Mouse (Mus musculus): Measurements from ENCODE around the gene Cldn10. TPM values are rescaled to one million over a fixed set of nuclear protein-coding genes. Genes with fewer than 3 reads are reported as not detected.

Gene Cldn10
- polyA plus RNA-seq, 1 experiment from 2014 or later: 59.2 TPM

DNA sequence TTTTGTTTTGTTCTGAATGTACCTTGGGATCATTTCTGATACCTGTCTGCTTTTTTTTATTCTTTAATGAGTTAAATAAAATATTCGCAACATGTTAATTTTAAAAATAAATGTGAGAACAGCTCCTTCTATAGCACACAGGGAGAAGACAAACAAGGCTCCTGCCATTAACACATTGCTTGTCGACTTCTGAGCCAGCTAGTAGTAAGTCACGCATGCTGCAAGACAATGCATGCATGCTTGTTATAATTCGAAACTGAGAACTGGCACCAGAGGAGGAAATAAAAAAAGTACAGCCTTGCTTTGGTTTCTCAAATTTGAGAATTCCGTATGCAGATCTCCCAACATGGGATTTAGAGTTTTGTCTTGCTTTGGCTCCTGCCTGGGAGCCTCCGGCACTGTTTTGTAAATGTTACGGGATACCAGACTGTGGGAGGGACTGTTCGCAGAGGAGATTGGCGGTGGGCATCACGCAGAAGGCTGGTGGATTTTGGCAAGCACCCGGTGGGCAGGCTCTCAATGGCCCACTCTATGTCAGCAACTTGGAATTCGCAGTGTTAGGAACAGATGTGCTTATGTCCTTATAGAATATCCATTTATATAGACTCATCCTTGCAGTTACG lies 80.5 kb downstream of the Cldn10 start:
- no peak overlapping the region for H3K27ac ChIP-seq (ENCODE audit: low read length)
- no peak for DNase-seq (ENCODE audit: low spot score)
- no peak overlapping the region for H3K4me3 ChIP-seq (ENCODE audit: low read depth, low read length)
- H3K9me3 ChIP-seq (ENCODE audit: low read length): no peaks in the 10 kb centered on the region
- no peak for ATAC-seq
- H3K4me2 ChIP-seq (replicated peaks; ENCODE audit: low read depth, low read length): no peak overlapping the region
- no peaks in the 10 kb centered on the region for H3K4me1 ChIP-seq (ENCODE audit: insufficient read depth, low read depth, low read length)
- H3K27me3 ChIP-seq (replicated peaks; ENCODE audit: insufficient read depth, low read length): no peaks in the 10 kb centered on the region
- TF ChIP-seq EP300 (IDR thresholded peaks at IDR 0.05) (no peak), CTCF (IDR thresholded peaks at IDR 0.05) (no peak)
- H3K36me3 ChIP-seq (ENCODE audit: insufficient read depth, low read length): no peaks in the 10 kb centered on the region
- 83% methylated on average over 13 of the region's 13 CpGs for WGBS
- H3K9ac ChIP-seq (replicated peaks; ENCODE audit: low read depth): no peak overlapping the region

DNA sequence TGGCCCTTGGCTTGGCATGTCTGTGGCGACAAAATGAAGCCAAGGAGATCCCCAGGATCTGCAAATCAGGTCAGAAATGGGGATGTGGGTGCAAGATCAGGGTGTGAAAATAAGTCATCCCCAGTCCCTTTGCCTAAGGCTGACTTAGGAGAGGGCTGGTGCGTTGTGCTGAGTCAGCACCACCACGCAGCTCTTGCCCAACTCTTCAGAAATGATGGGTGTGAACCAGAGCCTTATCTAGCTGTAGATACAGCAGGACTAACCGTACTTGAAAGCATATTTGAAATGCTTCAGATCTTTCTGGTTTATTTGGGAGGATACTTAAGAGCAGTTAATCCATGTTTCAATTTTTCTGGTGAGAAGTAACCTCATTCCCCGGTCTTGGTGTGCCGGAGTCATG lies 82.0 kb downstream of the Cldn10 start:
- ATAC-seq (peak; percentile 80), DNase-seq (ENCODE audit: low spot score) (no peak)
- no peak overlapping the region for H3K9ac ChIP-seq (replicated peaks; ENCODE audit: low read depth)
- TF ChIP-seq CTCF (IDR thresholded peaks at IDR 0.05): no peak
- peak; percentile 35; the same call in 1 of the 2 replicates for TF ChIP-seq EP300 (IDR thresholded peaks at IDR 0.05)
- H3K4me3 ChIP-seq (ENCODE audit: low read depth, low read length): no peak overlapping the region
- H3K9me3 ChIP-seq (ENCODE audit: low read length): no peaks in the 10 kb centered on the region
- WGBS: 52% methylated on average over 6 of the region's 6 CpGs
- no peak overlapping the region for H3K27ac ChIP-seq (ENCODE audit: low read length)
- 0 out of 2 replicates have a peak, but pooled peaks cover 3% of the 10 kb centered on the region for H3K36me3 ChIP-seq (ENCODE audit: insufficient read depth, low read length)
- H3K27me3 ChIP-seq (replicated peaks; ENCODE audit: insufficient read depth, low read length): no peaks in the 10 kb centered on the region
- H3K4me1 ChIP-seq (ENCODE audit: insufficient read depth, low read depth, low read length): peaks cover 3% of the 10 kb centered on the region; the same call in 1 of the 2 replicates
- H3K4me2 ChIP-seq (replicated peaks; ENCODE audit: low read depth, low read length): no peak overlapping the region

DNA sequence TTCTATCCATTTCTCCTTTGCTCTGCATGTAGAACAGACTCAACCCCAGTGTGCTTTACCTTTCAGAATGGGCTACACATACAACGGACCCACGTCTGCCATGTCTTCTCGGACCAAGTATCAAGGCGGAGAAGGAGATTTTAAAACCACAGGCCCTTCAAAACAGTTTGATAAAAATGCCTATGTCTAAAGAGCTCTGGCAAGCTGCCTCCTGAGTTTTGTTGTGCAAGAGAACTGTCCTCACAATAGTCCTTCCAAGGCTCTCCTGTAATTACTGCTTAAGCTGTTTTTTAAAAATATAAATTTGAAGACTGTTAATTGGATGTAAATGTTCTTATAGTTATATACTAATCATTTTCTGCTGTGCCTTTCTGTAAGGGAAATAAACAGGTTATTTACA lies 86.4 kb downstream of the Cldn10 start:
- H3K4me1 ChIP-seq (ENCODE audit: insufficient read depth, low read depth, low read length): peaks cover 13% of the 10 kb centered on the region; the same call in 1 of the 2 replicates
- no peak for TF ChIP-seq CTCF (IDR thresholded peaks at IDR 0.05)
- no peak for TF ChIP-seq EP300 (IDR thresholded peaks at IDR 0.05)
- no peaks in the 10 kb centered on the region for H3K27me3 ChIP-seq (replicated peaks; ENCODE audit: insufficient read depth, low read length)
- no peaks in the 10 kb centered on the region for H3K9me3 ChIP-seq (ENCODE audit: low read length)
- H3K27ac ChIP-seq (ENCODE audit: low read length): no peak overlapping the region
- peak; percentile 73 for DNase-seq (ENCODE audit: low spot score)
- ATAC-seq: no peak
- H3K9ac ChIP-seq (replicated peaks; ENCODE audit: low read depth): no peak overlapping the region
- no peak overlapping the region for H3K4me2 ChIP-seq (replicated peaks; ENCODE audit: low read depth, low read length)
- no peak overlapping the region for H3K4me3 ChIP-seq (ENCODE audit: low read depth, low read length)
- 67% methylated on average over 4 of the region's 4 CpGs for WGBS
- H3K36me3 ChIP-seq (ENCODE audit: insufficient read depth, low read length): 0 out of 2 replicates have a peak, but pooled peaks cover 3% of the 10 kb centered on the region

DNA sequence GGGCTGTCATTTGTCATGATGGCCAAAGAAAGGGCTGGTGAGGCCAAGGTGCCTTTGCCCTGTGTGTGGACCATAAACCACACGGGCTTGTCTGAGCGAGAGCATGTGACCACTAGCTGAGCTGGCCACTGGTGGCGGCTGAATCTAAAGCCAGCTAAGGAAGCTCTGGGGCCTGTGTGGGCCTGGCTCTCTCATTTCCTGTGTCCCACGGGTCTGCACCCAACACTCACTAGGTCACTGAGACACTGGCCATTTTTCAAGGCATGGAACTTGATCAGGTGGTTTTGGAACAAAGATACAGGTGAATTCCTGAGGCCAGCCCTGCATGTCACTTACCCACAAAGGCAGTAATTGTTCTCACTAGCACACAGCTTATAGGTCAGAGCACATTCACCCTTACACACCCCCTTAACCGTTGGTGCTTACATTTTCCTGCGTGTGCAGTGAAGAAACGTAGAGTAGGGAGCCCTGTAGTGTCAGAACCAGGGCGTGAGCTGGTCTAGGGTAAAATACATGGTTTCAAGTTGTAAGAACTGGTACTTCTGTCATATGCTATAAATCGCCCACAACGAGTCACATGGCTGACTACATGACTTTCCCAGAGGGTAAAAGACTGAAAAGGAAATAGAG lies 87.2 kb downstream of the Cldn10 start:
- no peak overlapping the region for H3K4me3 ChIP-seq (ENCODE audit: low read depth, low read length)
- 57% methylated on average over 10 of the region's 10 CpGs for WGBS
- no peak overlapping the region for H3K9ac ChIP-seq (replicated peaks; ENCODE audit: low read depth)
- H3K27me3 ChIP-seq (replicated peaks; ENCODE audit: insufficient read depth, low read length): no peaks in the 10 kb centered on the region
- H3K9me3 ChIP-seq (ENCODE audit: low read length): no peaks in the 10 kb centered on the region
- H3K27ac ChIP-seq (ENCODE audit: low read length): no peak overlapping the region
- H3K4me1 ChIP-seq (ENCODE audit: insufficient read depth, low read depth, low read length): peaks cover 13% of the 10 kb centered on the region; the same call in 1 of the 2 replicates
- TF ChIP-seq EP300 (IDR thresholded peaks at IDR 0.05) (no peak), CTCF (IDR thresholded peaks at IDR 0.05) (no peak)
- ATAC-seq: no peak
- no peak for DNase-seq (ENCODE audit: low spot score)
- H3K36me3 ChIP-seq (ENCODE audit: insufficient read depth, low read length): 0 out of 2 replicates have a peak, but pooled peaks cover 3% of the 10 kb centered on the region
- no peak overlapping the region for H3K4me2 ChIP-seq (replicated peaks; ENCODE audit: low read depth, low read length)

DNA sequence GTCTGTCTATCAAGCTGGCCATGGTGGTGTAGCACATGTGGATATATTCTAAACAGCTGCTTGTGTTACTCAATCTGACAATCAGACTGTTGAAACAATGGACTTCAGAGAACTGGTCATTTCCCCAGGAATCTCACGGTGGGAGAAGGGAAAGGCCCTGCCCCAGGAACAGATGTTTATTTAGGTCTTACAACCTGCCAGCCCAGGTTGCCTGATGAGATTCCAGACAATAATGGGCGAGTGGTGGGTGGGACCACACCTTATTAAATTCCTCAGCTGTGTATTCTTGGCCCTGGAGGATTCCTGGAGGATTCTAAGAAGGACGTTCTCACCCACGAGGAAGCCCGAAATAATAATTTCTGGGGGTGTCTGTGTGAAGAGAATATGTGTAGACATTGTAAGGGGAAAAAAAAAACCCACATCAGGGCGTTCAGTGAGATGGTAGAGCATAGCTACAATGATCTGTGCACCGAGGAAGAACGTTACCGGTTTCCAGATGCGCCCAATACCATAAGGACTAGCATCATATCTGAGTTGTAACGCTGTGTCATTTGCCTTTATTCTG lies 90.7 kb downstream of the Cldn10 start:
- no peak overlapping the region for H3K9ac ChIP-seq (replicated peaks; ENCODE audit: low read depth)
- H3K4me1 ChIP-seq (ENCODE audit: insufficient read depth, low read depth, low read length): peaks cover 13% of the 10 kb centered on the region; the same call in 1 of the 2 replicates
- ATAC-seq: no peak; the same call in 1 of the 2 replicates
- no peaks in the 10 kb centered on the region for H3K27me3 ChIP-seq (replicated peaks; ENCODE audit: insufficient read depth, low read length)
- no peak for DNase-seq (ENCODE audit: low spot score)
- H3K4me3 ChIP-seq (ENCODE audit: low read depth, low read length): no peak overlapping the region
- 62% methylated on average over 11 of the region's 11 CpGs for WGBS
- no peak overlapping the region for H3K4me2 ChIP-seq (replicated peaks; ENCODE audit: low read depth, low read length)
- TF ChIP-seq EP300 (IDR thresholded peaks at IDR 0.05) (no peak), CTCF (IDR thresholded peaks at IDR 0.05) (no peak)
- no peaks in the 10 kb centered on the region for H3K9me3 ChIP-seq (ENCODE audit: low read length)
- 0 out of 2 replicates have a peak, but pooled peaks cover 3% of the 10 kb centered on the region for H3K36me3 ChIP-seq (ENCODE audit: insufficient read depth, low read length)
- H3K27ac ChIP-seq (ENCODE audit: low read length): no peak overlapping the region

DNA sequence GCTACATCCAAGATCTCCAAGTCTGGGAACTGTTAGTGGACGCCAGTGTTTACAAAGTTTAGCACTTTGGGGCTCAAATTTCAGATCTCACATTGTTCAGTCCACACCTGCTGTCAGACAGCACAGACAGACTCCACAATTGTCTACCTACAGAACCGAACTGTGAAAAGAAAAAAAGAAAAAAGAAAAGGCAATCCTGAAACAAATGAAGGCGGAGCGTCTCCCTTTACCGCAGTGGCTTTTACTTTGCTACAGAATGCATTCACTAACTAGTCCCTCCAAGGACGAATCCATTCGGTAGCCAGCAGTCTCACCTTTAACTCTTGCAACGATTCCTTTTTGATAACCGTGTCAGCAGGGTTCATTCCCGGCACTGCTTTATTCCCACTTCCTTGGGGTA lies 93.0 kb downstream of the Cldn10 start:
- no peak for TF ChIP-seq CTCF (IDR thresholded peaks at IDR 0.05)
- TF ChIP-seq EP300 (IDR thresholded peaks at IDR 0.05): no peak
- H3K4me3 ChIP-seq (ENCODE audit: low read depth, low read length): no peak overlapping the region
- 75% methylated on average over 10 of the region's 10 CpGs for WGBS
- H3K9me3 ChIP-seq (ENCODE audit: low read length): no peaks in the 10 kb centered on the region
- no peak for ATAC-seq
- peaks cover 7% of the 10 kb centered on the region; the same call in 1 of the 2 replicates for H3K4me1 ChIP-seq (ENCODE audit: insufficient read depth, low read depth, low read length)
- H3K9ac ChIP-seq (replicated peaks; ENCODE audit: low read depth): no peak overlapping the region
- DNase-seq (ENCODE audit: low spot score): no peak
- H3K4me2 ChIP-seq (replicated peaks; ENCODE audit: low read depth, low read length): no peak overlapping the region
- H3K27ac ChIP-seq (ENCODE audit: low read length): no peak overlapping the region
- no peaks in the 10 kb centered on the region for H3K36me3 ChIP-seq (ENCODE audit: insufficient read depth, low read length)
- no peaks in the 10 kb centered on the region for H3K27me3 ChIP-seq (replicated peaks; ENCODE audit: insufficient read depth, low read length)

Measured in lung, postnatal 0 days (tissue).